Mouse (Mus musculus): ENCODE measurements at regions not wholly inside any gene's neighbourhood (a gene's known extent, or its start where the extent isn't known, plus 50 kb on each side); places are given as distances from the start of the nearest gene placed in this dataset.
A peak's percentile ranks its signal among the peaks of the same experiment; 100 is the strongest.

DNA sequence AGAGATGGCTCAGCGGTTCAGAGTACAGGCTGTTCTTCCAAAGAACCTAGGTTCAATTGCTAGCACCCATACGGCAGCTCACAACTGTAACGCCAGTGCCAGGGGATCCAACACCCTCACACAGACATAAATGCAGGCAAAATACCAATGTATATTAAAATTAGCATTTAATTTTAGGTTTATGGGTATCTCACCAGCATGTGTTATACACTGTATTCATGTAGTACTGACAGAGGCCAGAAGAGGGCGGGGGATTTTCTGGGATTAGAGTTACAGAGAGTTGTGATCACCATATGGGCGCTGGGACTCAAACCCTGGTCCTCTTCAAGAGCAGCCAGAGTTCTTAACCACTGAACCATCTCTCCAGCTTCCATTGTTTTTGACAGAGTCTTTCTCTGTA, 121.8 kb upstream of the Lhx1 start:
- TF ChIP-seq CTCF (conservative IDR thresholded peaks at IDR 0.05 in 1 of 2, IDR thresholded peaks at IDR 0.05 in 1 of 2; ENCODE audit: low read depth in 2 of 2, low read length in 2 of 2) (peak in 1 of 2 experiments; percentile 26; a peak in 1 of 4 replicates), POLR2AphosphoS2 (IDR thresholded peaks at IDR 0.05; ENCODE audit: low read depth, low read length) (no peak), POLR2A (IDR thresholded peaks at IDR 0.05; ENCODE audit: low read depth, low read length) (no peak), NRF1 (IDR thresholded peaks at IDR 0.05; ENCODE audit: low read depth, low read length) (no peak), TCF12 (IDR thresholded peaks at IDR 0.05; ENCODE audit: low read depth, low read length) (no peak), MYC (IDR thresholded peaks at IDR 0.05; ENCODE audit: low read depth, low read length) (no peak), ZNF384 (IDR thresholded peaks at IDR 0.05; ENCODE audit: low read depth, low read length) (no peak), MAX (IDR thresholded peaks at IDR 0.05; ENCODE audit: low read length) (no peak), ETS1 (conservative IDR thresholded peaks at IDR 0.05; ENCODE audit: low read depth, low read length) (no peak), NELFE (IDR thresholded peaks at IDR 0.05; ENCODE audit: low read depth, low read length) (no peak), RCOR1 (conservative IDR thresholded peaks at IDR 0.05; ENCODE audit: low read depth, low read length) (no peak), CHD2 (IDR thresholded peaks at IDR 0.05; ENCODE audit: low read length) (no peak), MAFK (IDR thresholded peaks at IDR 0.05; ENCODE audit: insufficient replicate concordance, low read length) (no peak), KAT2A (IDR thresholded peaks at IDR 0.05; ENCODE audit: insufficient replicate concordance, low read length) (no peak)

Data from CH12.LX (cell line).